Mouse (Mus musculus) fat pad, adult 2 months (tissue): ENCODE results near the gene Nptxr.

ENCODE experiments used
- DNase-seq: peaks from one replicate; pipeline ENCODE4 v3.0.0-alpha.2; 2011; ENCODE audit warnings: low read depth, low spot score; ENCODE audit errors: extremely low read depth

Nptxr gene

DNA sequence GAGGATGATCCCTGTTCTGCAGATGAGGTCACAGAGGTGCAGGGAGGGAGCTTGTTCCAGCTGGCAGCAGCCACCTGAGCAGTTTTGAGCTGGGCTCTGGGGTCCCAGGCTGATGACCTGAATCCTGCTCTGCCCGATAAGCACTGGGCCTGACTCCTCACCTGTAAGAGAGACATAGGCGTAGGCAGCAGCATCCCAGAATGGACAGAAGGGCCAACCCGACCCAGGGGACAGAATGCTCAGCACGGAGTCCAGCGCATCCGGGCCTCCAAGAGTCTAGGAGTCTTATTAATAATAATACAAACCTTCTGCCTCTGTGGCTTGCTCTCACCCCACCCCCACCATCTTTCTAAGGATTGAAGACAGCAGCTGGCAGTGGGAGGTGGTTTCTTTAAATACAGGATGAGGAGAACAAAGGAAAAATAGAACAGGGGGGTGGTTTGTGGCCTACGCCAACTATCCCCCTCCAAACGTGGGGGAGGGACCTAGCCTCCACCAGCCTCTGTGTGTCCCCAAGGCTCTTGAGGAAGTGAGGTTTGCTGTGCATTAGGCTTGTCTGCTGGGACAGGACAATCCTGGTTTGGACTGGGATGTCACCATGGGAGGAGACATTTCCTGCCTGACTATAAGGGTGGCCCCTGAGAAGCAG, 48.5 kb downstream of the Nptxr start:
- no peak for DNase-seq

DNA sequence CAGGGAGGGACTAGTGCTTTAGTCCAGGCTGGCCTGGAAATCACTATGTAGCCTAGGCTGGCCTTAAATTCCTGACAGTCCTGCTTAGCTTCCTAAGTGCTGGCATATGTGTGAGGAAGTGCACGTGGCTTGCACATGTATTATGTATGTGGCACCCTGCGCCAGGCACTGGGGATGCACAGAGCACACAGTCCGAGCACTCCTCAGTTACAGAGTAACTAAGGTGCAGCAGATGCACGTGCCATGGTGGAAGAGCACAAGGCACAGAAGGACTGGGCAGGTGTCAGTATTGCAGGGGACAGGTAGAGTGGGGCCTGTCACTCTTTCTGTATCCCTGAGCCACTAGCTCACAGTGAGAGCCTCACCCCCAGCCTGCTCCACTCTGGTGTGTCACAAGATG, 49.4 kb downstream of the Nptxr start:
- no peak for DNase-seq

DNA sequence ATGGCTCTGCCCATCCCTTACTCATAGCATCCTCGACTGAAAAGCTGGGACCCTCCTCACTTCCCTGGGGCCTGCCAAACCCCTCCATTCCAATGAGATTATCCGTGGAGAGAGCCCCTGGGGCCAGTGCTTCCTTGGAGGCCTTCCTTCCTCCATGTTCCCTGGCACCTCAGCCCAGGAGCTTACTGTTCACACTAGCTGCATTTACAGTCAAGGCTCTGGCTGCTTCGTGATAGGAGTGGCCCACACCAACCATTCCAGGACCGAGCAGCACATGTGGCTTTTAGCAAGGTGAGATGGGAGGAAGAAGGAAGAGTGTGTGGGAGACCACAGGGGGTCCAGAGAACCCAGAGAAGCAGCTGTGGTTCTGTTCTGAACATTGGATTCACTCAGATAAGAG, 50.7 kb downstream of the Nptxr start:
- DNase-seq = no peak

DNA sequence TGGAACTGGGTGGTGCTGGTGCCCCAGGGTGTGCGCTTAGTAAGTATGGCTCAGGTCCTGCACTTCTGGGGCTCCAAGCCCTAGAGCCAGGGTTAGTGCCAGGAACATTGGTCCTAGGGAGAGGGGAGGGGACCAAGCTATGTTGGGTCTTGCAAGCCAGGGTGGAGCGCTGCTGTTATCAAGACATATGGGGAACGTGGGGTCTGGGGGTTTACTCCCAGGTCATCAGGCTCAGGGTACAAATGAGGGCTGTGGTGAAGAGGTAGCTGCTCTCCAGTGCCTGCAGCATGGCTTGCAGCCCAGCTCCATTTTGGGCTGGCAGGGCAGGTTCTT, 51.2 kb downstream of the Nptxr start:
- no peak for DNase-seq

DNA sequence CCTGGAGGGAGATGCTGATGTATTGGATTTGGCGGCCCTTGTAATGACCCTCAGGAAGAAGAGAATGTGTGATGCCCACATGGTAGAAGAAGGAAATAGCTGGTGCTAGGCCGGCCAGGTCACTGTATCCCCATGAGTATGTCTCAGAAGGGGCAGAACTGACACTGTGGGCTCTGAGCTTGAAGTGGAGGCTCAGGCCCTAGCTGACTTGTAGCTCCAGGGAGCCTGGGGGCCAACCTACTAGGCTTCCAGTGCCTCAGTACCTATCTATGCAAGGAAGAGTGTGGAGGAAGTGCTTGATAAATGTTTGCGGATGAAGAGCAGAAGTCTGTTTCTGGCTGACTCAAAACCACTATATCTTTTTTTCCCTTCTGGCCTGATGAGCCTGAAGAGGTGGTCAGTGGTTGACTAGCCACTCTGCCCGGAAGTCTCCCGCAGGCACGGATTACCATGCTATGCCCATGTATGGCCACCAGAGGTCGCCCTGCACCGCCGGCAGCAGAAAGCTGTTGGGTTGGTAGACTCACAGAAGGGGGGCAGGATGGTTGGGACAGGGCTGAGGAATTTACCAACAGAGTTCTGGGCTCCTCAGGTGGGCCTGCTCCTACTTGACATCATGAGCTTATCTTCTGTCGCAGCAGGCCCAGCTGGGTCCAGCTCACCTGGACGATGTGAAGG, 51.7 kb downstream of the Nptxr start:
- DNase-seq = no peak

DNA sequence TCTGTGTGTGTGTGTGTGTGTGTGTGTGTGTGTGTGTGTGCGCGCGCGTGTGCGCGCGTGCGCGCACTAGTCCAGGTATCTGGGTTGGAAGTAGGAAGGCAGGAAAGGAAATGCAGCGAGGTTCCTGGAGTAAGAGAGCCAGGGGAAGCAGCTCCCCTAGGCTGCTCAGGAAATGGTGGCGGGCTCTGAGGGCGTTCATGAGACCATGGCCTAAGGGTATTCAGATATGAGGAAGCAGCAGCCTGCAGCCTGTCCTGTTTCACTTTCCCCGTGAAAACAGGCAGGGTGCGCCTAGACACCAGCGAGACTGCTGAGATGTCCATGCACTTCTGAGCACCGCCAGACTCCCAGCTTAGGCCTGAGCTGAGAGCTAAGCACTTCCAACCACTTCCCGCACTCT, 52.8 kb downstream of the Nptxr start:
- DNase-seq = no peak

DNA sequence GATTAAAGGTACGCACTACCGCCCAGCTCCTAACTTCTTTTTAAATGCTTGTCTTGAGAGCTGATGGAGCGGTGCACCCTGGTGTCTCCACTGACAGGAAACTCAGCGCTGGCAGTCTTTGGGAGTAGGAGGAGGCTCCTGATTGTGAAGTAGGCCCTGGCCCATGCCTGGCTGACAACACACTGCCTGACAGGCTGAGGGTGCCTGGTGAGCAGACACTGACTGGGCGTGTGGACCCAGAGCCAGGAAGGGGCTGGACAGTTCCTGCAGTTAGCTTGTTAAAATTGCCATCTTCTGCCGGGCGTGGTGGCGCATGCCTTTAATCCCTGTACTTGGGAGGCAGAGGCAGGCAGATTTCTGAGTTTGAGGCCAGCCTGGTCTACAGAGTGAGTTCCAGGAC, 54.3 kb downstream of the Nptxr start:
- no peak for DNase-seq

DNA sequence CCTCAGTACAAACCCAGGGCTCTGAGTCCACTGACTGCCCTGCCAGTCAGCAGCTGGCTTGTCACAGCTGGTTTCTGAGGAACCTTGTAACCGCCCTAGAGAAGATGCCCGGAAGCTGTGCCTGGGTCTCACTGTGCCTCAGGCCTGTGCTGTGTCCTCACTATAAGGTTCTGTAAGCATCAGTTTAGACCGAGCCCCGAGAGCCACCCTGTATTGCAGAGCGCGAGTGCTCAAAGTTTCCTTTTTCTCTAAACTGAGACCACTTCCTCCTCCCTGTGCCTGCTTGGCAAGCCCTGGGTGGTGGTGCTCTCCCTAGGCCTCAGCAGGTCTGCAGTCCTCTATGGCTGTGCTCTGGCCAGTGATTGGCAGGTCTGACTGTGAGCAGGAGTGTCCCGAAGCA, 55.4 kb downstream of the Nptxr start:
- DNase-seq = no peak

DNA sequence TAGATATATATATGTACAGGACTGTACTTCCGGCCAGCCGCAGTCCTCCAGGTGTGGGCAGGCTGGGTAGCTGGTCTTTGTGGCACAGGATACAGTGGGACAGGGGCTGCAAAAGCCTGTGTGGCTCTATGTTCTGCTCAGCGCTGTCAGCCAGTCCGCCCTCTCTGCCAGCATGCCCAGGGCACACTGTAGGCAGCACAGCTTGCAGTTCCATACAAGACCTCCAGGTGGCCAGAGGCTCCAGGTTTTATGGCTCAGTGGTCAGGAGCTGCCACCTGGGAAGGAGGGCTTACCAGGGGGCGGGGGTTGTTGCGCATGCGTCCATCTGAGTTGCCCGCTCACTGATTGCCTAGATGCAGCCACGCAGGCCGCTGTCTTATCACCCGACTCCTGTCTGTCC, 56.6 kb downstream of the Nptxr start:
- DNase-seq = no peak

DNA sequence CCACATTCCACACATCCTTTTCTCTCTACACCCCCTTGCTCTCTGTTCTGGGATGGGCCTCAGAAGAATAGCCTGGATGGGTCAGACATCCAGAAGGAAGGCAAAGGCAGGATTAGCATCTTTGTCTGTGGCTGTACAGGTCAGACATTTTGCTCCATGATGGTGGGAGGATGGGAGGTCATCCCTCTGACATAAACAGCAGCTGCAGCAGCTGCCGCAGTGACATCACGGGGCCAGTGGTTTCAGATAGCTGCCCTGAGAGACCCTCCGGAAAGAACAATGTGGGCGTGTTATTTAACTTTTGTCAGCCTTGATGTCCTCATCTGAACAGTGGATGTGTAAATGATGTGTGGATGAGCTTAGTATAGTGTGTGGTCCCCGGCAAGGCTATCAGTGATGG, 58.7 kb downstream of the Nptxr start:
- no peak for DNase-seq

DNA sequence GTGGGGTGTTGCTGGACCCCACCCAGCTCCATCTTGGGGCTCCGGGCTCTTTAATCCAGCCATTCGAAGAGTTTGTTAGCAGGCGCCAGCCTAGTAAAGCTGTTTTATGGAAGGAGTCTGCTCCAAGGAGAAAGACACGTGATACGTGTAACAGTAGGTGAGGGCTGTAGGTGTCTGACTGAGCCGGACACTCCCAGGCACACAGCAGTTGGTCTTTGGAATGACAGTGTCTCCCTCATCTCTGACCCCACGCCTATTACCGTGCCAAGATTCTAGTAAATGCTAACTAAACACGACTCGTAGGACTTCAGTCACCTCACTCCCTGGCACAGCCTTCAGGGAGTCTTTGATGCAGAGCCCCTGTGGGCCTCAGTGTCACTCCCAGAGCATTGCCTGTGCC, 59.3 kb downstream of the Nptxr start:
- DNase-seq = no peak

DNA sequence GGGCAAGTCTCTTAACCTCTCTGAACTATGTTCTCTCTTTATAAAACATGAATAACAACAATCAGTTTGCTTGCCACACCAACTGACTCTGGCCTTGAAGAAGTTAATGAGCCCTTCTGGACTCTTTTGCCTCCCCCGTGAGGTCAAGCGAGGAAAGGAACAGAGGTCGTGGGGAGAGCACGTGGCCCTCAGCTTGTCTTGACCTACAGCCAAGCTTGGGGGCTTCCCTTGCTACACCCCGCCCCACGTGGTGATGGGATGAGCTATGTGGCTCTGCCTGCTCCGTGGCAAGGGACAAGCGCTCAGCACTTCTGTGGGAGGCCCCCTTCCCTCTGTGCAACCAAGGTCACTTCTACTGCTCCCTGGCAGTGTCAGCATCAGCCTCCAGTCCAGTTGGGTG, 59.8 kb downstream of the Nptxr start:
- DNase-seq = no peak

DNA sequence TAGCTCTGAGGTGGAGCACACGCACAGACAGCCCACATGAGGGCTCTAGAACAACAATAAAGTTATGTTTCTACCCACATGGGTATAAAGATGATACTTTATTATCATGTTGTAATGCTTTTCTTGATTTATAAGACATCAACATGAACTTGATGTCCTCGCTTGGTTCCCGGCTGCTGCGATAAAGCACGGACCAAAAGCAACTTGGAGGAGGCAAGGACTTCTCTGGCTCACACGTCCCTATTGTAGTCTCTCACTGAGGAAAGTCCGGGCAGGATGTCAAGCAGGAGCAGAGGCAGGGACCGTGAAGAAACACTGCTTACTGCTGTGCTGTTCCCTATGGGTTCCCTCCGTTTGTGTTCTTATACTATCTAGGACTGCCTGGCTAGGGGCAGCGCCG, 60.6 kb downstream of the Nptxr start:
- no peak for DNase-seq

DNA sequence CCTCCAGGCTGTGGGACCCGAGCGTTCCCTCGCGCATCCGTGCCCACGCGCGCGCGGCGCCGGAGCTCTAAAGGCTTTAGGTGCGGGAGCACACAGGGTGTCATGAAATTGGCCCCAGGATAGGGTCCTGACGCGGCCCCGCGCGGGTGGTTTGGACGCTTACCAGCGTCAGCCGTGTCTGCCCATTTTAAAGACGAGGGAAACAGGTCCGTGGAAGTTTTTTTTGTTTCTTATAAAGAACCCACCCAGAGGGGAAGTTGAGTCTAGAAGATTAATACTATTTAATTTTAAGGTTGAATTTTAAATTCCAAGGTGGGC, 61.9 kb downstream of the Nptxr start:
- DNase-seq = no peak

DNA sequence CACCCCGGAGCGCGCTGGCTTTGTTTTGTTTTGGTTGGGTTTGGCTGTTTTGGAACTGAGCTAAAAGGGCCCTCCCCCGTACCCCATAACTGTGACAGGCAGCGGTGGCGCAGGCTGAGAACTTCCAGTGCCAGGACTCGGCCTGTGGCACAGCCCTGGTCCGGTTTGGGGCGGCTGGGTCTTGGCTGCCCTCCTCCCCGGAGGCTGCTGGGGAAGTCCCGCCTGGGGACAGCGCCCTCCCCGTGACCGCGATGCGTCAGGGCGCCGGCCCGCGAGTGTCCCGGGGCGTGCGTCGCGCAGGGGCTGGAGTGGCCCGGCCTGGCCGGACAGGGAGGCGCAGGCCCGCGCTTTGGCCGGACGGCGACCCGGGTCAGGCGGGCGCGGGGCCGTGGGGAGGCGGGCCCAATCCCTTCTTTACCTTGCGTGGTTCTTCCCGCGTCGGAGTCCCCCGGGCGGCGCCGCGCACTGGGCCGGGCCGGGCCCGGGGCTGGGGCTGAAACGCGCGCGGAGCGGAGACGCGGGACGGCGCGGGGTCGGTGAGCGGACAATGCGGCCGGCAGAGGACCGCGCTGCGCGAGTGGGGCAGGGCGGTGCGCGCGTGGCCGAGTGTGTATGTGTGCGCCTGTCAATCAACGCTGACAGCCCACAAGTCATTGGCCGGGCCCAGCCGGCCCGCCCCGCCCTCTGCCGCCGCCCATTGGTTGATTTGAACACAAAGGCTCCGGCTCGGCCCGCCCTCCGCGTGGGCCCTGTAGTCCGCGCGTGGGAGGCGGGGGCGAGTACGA, 62.5 kb downstream of the Nptxr start, which contains the start of gene Sun2:
Gene Sun2, minus strand, starts transcription at position 616 of the 785 bp plus-strand sequence.
- no peak for DNase-seq

DNA sequence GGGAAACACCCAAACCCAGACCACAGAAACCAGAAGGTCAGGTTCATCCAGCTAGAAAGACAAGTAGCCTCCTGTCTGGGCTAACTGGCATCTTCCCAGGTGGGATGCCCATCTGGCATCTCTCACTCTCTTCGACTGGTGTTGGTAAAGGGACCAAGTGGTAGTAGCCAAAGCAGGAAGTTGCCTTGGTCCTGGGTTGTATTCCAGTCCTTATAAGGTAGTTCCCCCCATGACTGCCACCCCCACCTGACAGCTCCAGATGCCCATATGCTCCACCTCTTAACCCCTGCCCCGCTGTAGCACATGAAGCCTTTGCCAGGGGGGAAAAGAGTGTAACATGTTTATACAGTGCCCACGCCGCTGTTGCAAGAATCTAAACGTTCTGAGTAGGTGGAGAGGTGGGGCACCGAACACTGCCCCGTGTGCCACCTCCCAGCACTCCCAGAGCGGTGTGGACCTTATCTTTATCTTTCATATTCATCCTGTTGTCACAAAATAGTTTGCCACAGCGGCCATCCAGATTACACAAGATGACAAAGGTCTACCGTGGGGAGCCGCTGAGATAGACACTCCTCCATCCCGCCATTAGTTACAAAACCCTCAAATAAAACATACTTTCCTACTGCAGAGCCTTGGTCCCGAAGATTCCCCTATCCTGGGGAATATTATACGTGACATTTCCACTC, 63.2 kb downstream of the Nptxr start:
- DNase-seq = peak; percentile 91

DNA sequence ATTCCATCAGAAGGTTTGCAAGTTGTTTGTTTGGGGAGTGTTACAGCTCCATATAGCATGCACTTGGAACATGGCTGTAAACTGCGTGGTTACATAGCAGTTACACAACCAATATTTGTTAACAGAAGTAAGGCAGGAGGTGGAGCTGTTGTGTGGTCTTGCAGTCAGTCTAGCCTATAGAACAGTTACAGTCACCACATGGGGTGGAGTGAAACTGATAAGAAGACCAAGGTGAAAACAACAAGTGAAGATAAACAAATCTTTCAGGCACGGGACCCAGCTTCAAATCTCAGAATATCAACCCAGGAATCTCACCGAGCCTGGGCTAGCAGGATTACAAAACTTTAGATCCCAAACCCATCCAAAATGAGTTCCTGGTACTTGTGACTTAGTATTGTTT, 63.8 kb downstream of the Nptxr start:
- no peak for DNase-seq
